Mouse (Mus musculus): Measurements from ENCODE around the gene Hmgn2.
"Not testable (repeated sequence)": the region's sequence is repeated elsewhere in the genome, so short reads cannot be mapped to it uniquely, and the experiment has no call there.

Gene Hmgn2

DNA sequence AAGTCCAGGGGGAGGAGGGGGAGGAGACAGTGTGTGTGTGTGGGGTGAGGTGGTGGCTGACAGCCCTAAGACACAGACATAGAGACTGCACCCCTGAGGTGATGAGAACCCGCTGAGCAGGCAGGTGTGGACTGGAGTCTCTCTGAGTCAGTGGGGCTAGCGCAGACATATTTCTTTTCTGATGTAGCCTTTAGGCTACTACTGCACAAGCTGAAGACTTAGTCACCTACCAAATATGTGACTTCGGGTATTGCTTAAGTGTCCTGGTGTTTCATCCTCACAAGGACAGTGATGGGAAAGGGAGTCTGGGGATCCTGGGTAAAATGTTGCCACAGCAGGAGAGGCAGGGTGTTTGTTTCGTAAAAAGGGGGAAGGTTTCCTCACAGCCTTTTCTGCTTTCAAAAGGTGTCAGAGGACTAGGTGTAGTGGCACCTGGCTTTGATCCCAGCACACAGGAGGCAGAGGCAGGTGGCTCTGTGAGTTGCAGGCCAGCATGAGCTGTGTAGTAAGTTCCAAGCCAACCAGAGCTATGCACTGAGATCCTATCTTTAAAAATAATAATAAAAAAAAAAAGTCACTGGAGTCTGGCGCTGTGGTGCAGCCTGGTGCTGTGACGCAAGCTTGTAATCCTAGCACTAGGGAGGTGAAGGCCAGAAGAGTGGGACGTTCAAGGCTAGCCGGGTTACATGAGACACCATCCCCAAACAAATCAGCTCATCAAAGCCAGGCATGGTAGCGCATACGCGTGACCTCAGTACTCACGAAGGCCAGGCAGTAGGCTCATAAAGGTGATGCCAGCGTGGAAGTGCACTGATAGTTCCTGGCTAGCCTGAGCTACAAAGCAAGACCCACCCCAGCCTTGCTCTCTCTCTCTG lies 27.8 kb downstream of the Hmgn2 start:
- in situ Hi-C loops (cut with MboI; ENCODE audit: low pct_unique_long_range_greater_than_20kb in 1 of 2, low sequenced_read_pairs in 2 of 2, unreplicated experiment in 1 of 2): no loop called here

DNA sequence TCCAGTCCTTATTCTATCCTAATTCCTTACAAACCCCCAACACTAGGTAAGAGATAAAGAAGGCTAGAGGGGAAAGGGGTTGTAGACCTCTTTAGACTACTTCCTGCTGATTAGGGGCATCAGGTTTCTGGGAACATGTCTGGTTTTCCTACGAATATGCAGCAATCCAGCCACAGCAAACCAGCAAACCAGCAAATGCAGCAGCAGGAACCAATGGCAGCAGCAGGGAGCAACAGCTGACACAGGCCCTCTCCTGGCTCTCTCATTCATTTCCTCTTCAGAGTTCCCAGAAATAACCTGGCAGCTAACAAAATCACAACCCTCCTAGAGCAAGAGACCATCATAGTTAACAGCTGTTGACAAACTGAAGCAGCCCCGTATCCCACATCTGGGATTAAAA lies 30.4 kb downstream of the Hmgn2 start:
- in situ Hi-C loops (cut with MboI; ENCODE audit: low pct_unique_long_range_greater_than_20kb in 1 of 2, low sequenced_read_pairs in 2 of 2, unreplicated experiment in 1 of 2): no loop called here

DNA sequence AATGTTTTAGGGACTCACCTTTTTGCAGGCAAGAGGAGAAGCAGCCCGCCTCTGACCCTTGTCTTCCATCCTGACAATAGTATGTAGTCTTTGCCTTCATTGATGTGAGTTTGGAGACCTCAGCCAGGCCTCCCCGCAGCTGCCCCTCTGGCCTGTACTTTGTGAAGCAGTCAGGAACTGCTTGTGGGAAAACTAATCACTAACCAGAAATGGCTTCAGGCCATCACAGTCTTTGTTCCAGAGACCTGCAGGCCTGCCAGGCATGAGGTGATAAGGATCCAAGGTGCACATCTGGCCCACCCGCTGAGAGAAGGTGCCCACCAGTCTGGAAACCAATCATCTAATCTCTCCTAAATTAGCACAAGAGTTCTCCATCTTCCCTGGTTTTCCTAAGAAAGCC lies 36.7 kb downstream of the Hmgn2 start:
- in situ Hi-C loops (cut with MboI; ENCODE audit: low pct_unique_long_range_greater_than_20kb in 1 of 2, low sequenced_read_pairs in 2 of 2, unreplicated experiment in 1 of 2): no loop called here

DNA sequence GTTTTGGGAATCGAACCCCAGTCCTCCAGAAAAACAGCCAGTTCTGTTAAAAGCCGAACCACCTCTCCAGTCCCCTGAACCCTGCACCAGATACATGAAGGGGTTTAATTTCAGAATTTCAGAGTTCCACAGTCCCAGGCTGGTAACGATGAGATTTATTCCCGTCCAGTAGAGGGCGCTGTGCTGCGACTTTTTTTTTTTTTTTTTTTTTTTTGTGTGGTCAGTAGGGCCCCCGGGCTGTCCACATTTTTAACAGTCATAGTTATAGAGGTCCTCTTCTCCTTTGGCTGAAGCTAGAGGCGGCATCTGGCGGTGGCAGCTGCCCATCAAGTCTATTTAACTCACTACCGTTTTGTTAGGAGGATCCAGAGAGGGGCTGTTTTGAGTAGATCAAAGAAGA lies 37.1 kb downstream of the Hmgn2 start:
- in situ Hi-C loops (cut with MboI; ENCODE audit: low pct_unique_long_range_greater_than_20kb in 1 of 2, low sequenced_read_pairs in 2 of 2, unreplicated experiment in 1 of 2): no loop called here

DNA sequence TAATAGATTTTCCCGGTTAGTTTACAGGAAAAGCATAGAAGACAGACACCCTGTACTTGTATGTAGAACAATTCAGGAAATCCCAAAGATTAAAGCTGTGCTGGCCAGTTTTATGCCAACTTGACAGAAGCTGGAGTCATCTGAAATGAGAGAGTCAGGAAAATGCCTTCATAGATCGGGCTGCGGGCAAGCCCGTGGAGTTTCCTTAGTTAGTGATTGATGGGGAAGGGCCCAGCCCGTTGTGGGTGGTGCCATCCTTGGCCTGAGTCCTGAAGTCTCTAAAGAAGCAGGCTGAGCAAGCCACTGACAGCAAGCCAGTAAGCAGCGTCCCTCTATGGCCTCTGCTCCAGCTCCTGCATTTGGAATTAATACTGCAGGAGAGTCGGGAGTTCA lies 39.2 kb downstream of the Hmgn2 start:
- in situ Hi-C loops (cut with MboI; ENCODE audit: low pct_unique_long_range_greater_than_20kb in 1 of 2, low sequenced_read_pairs in 2 of 2, unreplicated experiment in 1 of 2): no loop called here

DNA sequence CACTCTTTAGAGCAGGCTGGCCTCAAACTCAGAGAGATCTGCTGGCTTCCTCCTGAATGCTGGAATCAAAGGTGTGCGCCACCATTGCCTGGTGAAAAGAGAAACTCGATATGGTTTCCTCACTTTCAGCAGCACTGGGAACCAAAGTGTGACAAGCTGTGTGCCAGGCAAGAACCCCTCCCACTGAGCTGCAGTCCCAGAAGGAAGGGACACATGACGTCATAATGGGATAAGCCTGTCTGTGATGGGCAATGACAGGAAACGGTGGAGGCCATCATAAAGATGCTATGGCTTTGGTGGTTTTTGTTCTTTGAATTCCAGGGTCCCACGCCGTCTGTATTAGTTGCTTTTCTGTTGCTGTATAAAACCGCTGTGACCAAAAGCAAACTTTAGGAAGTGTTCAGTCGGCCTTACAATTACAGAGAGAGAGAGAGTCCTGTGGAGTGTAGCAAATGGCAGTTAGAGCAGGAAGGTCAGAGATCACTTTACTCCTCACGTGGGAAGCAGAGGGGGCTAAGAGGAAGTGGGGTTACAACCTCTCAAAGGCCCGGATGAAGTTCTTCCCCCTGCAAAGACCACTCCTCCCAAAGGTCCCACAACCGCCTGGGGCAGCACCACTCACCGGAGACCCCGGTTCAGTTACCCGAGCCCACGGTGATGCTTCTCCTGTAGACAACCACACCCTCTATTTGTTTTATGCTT lies 39.7 kb downstream of the Hmgn2 start:
- in situ Hi-C loops (cut with MboI; ENCODE audit: low pct_unique_long_range_greater_than_20kb in 1 of 2, low sequenced_read_pairs in 2 of 2, unreplicated experiment in 1 of 2): no loop called here

DNA sequence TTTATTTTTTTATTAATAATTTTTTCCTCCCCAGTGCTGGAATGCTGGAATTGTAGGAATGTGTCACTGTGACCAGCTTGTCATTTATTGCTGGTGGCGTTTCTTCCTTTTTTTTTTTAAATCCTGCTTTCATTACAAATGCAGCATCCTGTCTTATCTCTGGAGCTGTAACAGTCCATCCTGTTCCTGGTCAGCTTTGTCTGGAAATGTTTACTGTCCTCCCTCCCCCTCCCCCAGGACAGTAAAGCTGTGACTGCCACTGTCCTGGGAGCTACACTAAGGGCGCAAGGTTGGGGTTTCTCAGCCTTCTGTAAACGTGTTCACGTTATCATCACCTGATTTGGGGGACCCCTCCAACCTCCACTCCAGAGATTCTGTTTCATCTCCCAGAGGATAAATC lies 43.2 kb downstream of the Hmgn2 start:
- in situ Hi-C loops (cut with MboI; ENCODE audit: low pct_unique_long_range_greater_than_20kb in 1 of 2, low sequenced_read_pairs in 2 of 2, unreplicated experiment in 1 of 2): no loop called here

DNA sequence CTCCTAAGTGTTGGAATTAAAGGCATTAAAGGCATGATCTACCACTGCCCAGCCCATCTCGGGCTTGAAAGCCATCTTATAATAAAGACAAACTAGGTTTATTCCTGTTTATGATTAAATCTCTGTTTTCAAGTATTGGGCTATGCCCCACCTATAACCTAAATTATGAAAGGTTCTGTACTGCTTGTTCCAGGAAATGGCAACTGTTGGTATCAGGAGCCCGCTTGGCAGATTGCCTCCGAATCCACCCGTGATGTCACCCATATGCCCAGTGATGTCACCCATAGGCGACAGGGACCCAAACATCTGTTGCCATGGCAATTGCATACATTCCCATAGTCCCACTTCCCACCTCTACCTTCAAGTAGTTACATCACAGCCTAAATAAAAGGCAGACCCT lies 44.7 kb downstream of the Hmgn2 start:
- in situ Hi-C loops (cut with MboI; ENCODE audit: low pct_unique_long_range_greater_than_20kb in 1 of 2, low sequenced_read_pairs in 2 of 2, unreplicated experiment in 1 of 2): no loop called here

DNA sequence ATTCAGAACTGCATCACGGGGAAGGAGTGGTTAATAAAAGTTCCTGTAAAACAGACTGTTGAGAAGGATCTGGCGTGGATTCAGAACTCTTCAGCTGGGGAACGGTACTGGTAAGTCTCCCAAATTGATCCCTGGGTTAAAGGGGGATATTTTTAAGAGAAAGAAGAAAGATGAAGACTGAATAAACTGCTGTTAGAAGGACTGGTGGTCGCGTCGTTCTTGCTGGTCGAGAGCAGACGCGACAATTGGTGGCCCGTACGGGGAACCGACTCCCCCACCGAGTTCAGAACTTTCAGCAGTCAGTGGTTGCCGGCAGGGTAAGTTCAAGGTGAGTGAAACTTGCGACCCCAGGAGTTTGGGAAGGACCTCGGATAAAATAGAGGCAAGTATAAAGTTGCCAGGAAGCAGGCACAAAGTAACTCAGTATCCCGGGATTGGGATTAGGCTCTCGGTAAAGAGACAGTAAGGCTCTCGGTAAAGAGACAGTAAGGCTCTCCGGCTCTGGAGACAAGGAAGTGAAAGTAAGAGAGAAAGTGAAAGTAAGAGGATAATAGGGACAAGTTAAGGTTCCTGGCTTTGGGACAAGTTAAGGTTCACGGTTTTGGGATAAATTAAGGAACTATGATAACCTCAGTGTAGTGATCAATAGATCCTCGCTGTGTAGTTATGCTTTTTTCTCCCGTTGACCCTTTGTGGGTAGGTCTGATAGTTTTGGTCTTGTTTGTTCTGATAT lies 50.2 kb downstream of the Hmgn2 start:
- in situ Hi-C loops (cut with MboI; ENCODE audit: low pct_unique_long_range_greater_than_20kb in 1 of 2, low sequenced_read_pairs in 2 of 2, unreplicated experiment in 1 of 2): not testable (repeated sequence)

Measured in mouse embryonic stem cell (cell line).